Mouse (Mus musculus) midbrain, embryonic 13.5 days (tissue): ENCODE measurements around the gene Cnot11. TPM values are rescaled to one million over a fixed set of nuclear protein-coding genes. Genes with fewer than 3 reads are reported as not detected.

Experiments
- ATAC-seq: fragments of 200-750 bp; cut with Nextera tagmentation; 2 replicates; pipeline ENCODE4 v1.8.0; 2017; ENCODE audit warnings: mild to moderate bottlenecking, moderate TSS enrichment, moderate library complexity
- H3K27ac ChIP-seq: fragments of 300-500 bp; sonication (generic); 2 replicates; pipeline ENCODE4 v1.5.1; 2015; ENCODE audit warnings: inconsistent platforms, mild to moderate bottlenecking, moderate library complexity
- H3K27me3 ChIP-seq: fragments of 300-500 bp; sonication (generic); 2 replicates; pipeline ENCODE4 v1.6.1; 2015; ENCODE audit warnings: mild to moderate bottlenecking, inconsistent platforms
- H3K36me3 ChIP-seq: fragments of 300-500 bp; sonication (generic); 2 replicates; pipeline ENCODE4 v1.6.1; 2015; ENCODE audit warnings: mild to moderate bottlenecking, inconsistent platforms
- H3K4me1 ChIP-seq: fragments of 300-500 bp; sonication (generic); replicated peaks from 2 replicates; pipeline ENCODE4 v1.6.1; 2015; ENCODE audit warnings: inconsistent platforms
- H3K4me2 ChIP-seq: fragments of 300-500 bp; sonication (generic); replicated peaks from 2 replicates; pipeline ENCODE4 v1.6.1; 2015; ENCODE audit warnings: moderate library complexity, mild to moderate bottlenecking, inconsistent platforms
- H3K4me3 ChIP-seq: fragments of 300-500 bp; sonication (generic); replicated peaks from 2 replicates; pipeline ENCODE4 v1.5.1; 2015; ENCODE audit warnings: mild to moderate bottlenecking, inconsistent platforms
- H3K9ac ChIP-seq: fragments of 300-500 bp; sonication (generic); replicated peaks from 2 replicates; pipeline ENCODE4 v1.6.1; 2015; ENCODE audit warnings: mild to moderate bottlenecking, inconsistent platforms
- H3K9me3 ChIP-seq: fragments of 300-500 bp; sonication (generic); 2 replicates; pipeline ENCODE4 v1.6.1; 2016; ENCODE audit warnings: mild to moderate bottlenecking, inconsistent platforms
- WGBS: fragments of 180-500 bp; shearing (Covaris S2); methylation state at CpG from one replicate; pipeline ENCODE4 v1.1.7; 2015; 5-methylcytosine and 5-hydroxymethylcytosine counted together
- polyA plus RNA-seq: library from polyadenylated mRNA; unstranded; fragments of >200 nt; fragmentation: Nextera tagmentation; extraction: Ambion mirVana; gene quantifications from 2 replicates; pipeline ENCODE4 v1.2.1, GENCODE M21; 2015

Cnot11 gene
- polyA plus RNA-seq, 1 experiment from 2014 or later: 16.4 TPM

DNA sequence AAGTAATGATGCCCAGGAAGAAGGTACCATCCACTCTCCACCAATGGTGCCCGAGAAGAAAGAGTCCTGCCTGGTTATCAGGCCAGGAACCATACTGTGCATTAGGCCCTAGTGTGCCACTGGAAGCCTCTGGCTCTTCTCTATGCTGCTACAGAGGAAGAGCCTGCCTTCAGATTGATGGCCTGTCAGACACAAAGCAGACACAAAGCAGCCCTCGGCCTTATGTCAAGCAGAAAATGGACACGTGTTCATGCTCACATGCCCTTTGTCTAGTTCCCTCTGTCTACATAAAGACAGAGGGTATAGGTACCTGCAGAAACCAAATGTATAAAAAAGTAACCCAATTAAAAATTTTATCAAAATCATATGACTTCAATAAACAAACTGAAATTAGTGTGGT lies 29.8 kb downstream of the Cnot11 start:
- 69% methylated on average over 3 of the region's 3 CpGs for WGBS
- Histone ChIP-seq H3K9ac (no peak overlapping the region), H3K9me3 (no peaks in the 10 kb centered on the region), H3K4me1 (no peaks in the 10 kb centered on the region), H3K4me2 (no peak overlapping the region), H3K36me3 (peaks cover 10% of the 10 kb centered on the region), H3K27ac (no peak overlapping the region), H3K27me3 (no peaks in the 10 kb centered on the region), H3K4me3 (no peak overlapping the region)
- ATAC-seq: no peak

DNA sequence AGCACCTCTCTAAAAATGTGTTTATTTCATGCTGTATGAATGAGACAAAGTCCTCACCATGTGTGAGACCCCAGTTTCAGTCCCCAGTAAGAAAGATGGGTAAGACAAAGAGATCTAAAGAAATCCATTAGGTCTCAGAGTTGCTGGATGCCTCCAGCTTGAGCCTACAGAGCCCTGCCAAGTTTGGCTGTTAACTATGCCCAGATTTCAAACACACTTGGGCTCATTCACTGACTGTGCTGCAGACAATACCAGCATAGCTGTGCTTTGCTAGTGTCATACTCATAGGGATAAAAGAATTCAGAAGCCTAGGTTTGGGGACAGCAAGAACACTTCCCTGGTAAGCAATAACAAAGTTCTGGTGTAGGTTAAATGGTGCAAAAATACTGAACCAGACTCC lies 33.3 kb downstream of the Cnot11 start:
- H3K27me3 ChIP-seq: no peaks in the 10 kb centered on the region
- H3K9me3 ChIP-seq: no peaks in the 10 kb centered on the region
- no peak for ATAC-seq
- H3K4me1 ChIP-seq: no peaks in the 10 kb centered on the region
- no peak overlapping the region for H3K9ac ChIP-seq
- H3K36me3 ChIP-seq: peaks cover 4% of the 10 kb centered on the region; the same call in 1 of the 2 replicates
- no peak overlapping the region for H3K4me3 ChIP-seq
- no peak overlapping the region for H3K4me2 ChIP-seq
- no peak overlapping the region for H3K27ac ChIP-seq

DNA sequence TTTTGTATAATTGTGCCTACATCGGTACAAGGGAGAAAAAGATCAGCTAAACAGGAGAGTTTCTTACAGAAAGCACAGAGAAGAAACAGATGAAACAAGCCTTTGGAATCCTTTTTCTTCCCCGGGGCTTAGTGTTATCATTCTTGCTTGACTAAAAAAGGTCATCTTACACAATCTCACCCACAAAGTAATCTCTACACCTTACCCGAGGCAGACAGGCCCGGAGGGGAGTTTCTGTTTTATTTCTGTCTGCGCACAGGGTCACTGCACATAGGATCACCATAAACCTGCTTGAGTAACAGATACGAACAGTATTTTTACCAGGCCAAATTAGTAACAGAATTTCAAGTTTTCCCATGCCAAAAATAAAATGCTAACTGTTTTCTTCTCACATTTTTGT lies 36.9 kb downstream of the Cnot11 start:
- no peak overlapping the region for H3K4me3 ChIP-seq
- 74% methylated on average over 6 of the region's 6 CpGs for WGBS
- ATAC-seq: no peak
- H3K4me2 ChIP-seq: no peak overlapping the region
- no peaks in the 10 kb centered on the region for H3K9me3 ChIP-seq
- no peaks in the 10 kb centered on the region for H3K27me3 ChIP-seq
- no peak overlapping the region for H3K27ac ChIP-seq
- peaks cover 21% of the 10 kb centered on the region for H3K4me1 ChIP-seq
- H3K36me3 ChIP-seq: no peaks in the 10 kb centered on the region
- H3K9ac ChIP-seq: no peak overlapping the region

DNA sequence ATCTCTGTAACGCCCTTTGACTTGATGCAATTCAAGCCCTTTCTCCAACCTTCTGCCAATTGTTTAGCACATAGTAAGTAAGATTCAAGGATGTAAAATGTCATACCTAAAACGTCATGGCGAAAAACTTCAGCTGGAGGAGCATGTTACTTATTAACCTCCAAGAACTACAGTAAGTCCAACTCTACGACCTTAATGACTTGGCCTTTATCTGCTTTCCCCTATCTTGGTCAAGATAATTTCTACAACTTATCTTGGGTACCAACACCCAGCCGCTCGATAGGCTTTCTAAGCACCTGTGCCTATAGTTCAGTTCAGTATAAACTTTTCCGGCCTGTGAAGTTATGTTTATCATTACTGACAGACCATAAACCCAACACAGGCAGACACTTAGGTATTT lies 39.1 kb downstream of the Cnot11 start:
- no peaks in the 10 kb centered on the region for H3K36me3 ChIP-seq
- 94% methylated on average over 7 of the region's 7 CpGs for WGBS
- H3K9me3 ChIP-seq: no peaks in the 10 kb centered on the region
- H3K27ac ChIP-seq: no peak overlapping the region
- H3K4me2 ChIP-seq: no peak overlapping the region
- peaks cover 26% of the 10 kb centered on the region for H3K4me1 ChIP-seq
- H3K9ac ChIP-seq: no peak overlapping the region
- H3K4me3 ChIP-seq: no peak overlapping the region
- no peaks in the 10 kb centered on the region for H3K27me3 ChIP-seq
- ATAC-seq: no peak

DNA sequence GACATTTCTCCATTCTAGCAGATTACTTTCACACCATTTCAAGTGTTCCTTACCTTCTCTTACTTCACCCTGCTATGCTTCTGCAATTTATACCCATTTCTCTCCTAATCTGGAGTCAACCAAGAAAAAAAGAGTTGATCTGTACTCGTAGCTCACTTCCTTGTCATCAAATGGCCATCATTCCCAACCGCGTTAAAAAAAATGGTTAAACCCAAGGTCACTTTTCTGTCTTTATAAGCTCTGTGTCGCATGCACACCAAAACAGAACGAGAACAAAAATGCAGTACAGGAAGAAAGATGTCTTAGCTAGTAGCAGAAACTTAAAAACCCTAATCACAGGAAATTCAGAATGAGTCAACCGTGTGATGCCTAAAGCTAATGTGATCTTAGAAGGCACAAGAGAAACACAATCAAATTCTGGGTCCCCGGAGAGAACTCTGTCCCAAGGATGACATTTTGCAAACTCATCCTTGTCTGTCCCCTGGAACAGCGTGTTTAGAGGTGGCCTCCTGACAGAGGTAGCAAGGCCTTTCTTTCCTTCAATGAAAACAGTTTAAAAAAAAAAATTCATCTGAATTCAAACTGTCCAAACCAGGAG lies 41.1 kb downstream of the Cnot11 start:
- H3K27me3 ChIP-seq: no peaks in the 10 kb centered on the region
- WGBS: 22% methylated on average over 8 of the region's 8 CpGs
- no peaks in the 10 kb centered on the region for H3K36me3 ChIP-seq
- H3K4me1 ChIP-seq: peaks cover 26% of the 10 kb centered on the region
- H3K4me3 ChIP-seq: peak overlapping the region; percentile 89
- H3K9ac ChIP-seq: peak overlapping the region; percentile 91
- peak overlapping the region; percentile 98; the same call in 1 of the 2 replicates for H3K27ac ChIP-seq
- H3K9me3 ChIP-seq: no peaks in the 10 kb centered on the region
- ATAC-seq: no peak
- peak overlapping the region; percentile 77 for H3K4me2 ChIP-seq

DNA sequence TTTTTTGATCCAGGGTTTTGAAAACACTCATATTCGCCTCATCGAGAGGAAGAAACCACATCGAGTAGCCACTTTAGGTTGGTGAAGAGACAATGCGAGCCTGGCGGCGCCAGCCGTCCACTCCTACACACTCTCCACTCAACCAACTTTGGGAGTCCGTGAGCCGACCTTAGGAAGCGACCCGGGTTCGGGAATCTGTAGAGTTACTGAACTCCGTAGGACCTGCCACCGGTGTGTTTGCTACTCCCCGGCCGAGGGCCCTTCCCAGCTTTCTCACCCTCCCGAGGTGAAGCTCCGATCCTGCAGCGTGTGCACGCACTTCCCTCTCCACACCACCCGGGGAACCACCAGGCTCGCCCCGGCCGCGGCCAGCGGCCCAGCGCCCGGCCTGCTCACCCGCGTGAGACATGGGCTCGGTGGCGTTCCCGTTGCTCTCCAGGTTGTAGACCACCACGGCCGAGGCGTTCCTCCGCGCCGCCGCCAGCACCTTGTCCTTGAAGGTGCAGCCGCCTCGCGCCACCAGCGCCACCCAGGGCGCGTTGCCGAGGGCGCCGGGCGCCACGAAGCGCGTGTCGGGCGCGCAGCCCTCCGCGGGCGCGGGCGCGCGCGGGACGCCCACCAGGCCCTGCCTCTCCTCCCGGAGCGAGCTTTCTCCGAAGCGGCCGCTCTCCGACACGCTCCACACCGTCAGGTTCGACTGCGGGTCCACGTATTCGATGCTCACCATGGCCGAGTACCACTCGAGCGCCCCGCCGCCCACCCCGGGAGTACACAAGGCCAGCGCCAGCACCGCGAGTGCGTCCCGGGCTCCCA lies 41.8 kb downstream of the Cnot11 start:
- under 1% methylated on average over 86 of the region's 88 CpGs for WGBS

DNA sequence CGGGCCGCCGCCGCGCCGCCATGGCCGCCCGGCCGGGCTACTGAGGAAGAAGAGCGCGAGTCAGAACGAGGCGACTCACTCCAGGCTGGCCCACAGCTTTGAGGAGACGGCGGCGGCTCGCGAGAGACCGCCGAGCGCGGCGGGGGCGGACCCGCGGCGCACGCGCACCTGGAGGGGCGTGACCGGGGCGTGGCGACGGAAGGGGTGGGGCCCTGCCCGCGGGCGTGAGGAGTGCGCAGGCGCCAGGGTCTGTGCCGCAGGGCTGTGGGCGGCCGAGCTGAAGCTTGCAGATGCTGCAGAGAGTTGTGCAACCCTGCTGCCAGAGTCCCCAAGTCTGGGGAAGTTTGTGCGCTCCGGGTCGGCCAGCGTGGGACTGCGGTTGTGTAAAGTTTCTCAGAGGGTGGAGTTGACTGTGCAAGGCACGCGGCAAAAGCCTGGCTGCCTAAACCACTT lies 42.5 kb downstream of the Cnot11 start, which contains the start of gene Rnf149:
Gene Rnf149 (minus strand): TSS at position 153 of the 453 bp plus-strand sequence.
- Histone ChIP-seq H3K4me1 (peaks cover 26% of the 10 kb centered on the region), H3K4me2 (peak within 1 kb of the TSS; percentile 77), H3K9me3 (no peaks in the 10 kb centered on the region), H3K4me3 (peak within 1 kb of the TSS; percentile 89), H3K27ac (peak within 1 kb of the TSS; percentile 98), H3K27me3 (no peaks in the 10 kb centered on the region), H3K9ac (peak within 1 kb of the TSS; percentile 91), H3K36me3 (no peaks in the 10 kb centered on the region)
- peak; percentile 98 for ATAC-seq
- under 1% methylated on average over 48 of the region's 49 CpGs for WGBS

More for the DNA sequence above, 41.8 kb downstream of the Cnot11 start:
- H3K4me1 ChIP-seq: peaks cover 26% of the 10 kb centered on the region
- no peaks in the 10 kb centered on the region for H3K27me3 ChIP-seq
- H3K27ac ChIP-seq: peak overlapping the region; percentile 98
- peak overlapping the region; percentile 91 for H3K9ac ChIP-seq
- peak; percentile 92 for ATAC-seq
- H3K9me3 ChIP-seq: no peaks in the 10 kb centered on the region
- peak overlapping the region; percentile 89 for H3K4me3 ChIP-seq
- no peaks in the 10 kb centered on the region for H3K36me3 ChIP-seq
- peak overlapping the region; percentile 77 for H3K4me2 ChIP-seq

DNA sequence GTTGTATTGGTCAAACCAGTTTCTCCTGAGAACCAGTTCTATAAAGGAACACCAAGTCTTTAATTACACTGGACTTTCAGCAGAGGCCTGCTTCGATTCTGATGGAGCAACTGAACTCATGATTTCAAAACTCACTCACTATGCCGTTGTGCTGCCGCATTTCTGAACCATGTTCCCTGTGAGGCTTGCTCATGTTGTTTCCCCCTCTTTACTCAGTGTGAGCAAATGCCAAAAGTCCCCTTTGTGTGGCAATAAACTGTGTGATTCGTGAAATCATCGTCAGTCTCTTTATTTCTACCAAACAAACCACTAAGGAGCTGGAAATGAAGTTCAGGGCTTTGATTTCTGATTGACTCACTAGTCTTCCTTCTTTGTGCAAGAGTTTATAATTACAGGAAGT lies 43.7 kb downstream of the Cnot11 start:
- Histone ChIP-seq H3K27me3 (no peaks in the 10 kb centered on the region), H3K9ac (no peak overlapping the region), H3K36me3 (no peaks in the 10 kb centered on the region), H3K9me3 (no peaks in the 10 kb centered on the region), H3K4me2 (no peak overlapping the region), H3K4me3 (no peak overlapping the region), H3K27ac (no peak overlapping the region), H3K4me1 (peaks cover 26% of the 10 kb centered on the region)
- ATAC-seq: no peak
- 91% methylated on average over 5 of the region's 5 CpGs for WGBS

DNA sequence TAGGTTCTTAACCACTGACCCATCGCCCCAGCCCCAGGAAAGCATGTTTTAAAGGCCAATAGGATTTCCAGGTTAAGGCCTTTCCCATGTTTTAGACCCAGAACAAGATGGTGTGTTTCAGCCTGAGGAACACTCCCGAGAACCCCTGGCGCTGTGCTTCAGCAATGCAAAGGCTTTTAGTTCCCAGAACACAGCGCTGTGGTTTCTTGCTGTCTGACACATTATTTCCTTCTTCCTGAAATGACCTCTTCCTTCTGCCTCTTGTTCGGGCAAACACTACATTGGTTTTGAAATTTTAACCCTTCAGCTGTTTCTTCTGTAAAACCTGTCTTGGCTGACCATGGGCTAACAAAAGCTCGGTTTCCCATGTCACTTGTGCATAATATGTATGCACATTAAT lies 44.3 kb downstream of the Cnot11 start:
- 86% methylated on average over 6 of the region's 6 CpGs for WGBS
- H3K9me3 ChIP-seq: no peaks in the 10 kb centered on the region
- ATAC-seq: no peak
- H3K36me3 ChIP-seq: no peaks in the 10 kb centered on the region
- no peak overlapping the region for H3K9ac ChIP-seq
- no peak overlapping the region for H3K4me2 ChIP-seq
- H3K4me3 ChIP-seq: no peak overlapping the region
- H3K4me1 ChIP-seq: peaks cover 24% of the 10 kb centered on the region
- H3K27me3 ChIP-seq: no peaks in the 10 kb centered on the region
- H3K27ac ChIP-seq: no peak overlapping the region

DNA sequence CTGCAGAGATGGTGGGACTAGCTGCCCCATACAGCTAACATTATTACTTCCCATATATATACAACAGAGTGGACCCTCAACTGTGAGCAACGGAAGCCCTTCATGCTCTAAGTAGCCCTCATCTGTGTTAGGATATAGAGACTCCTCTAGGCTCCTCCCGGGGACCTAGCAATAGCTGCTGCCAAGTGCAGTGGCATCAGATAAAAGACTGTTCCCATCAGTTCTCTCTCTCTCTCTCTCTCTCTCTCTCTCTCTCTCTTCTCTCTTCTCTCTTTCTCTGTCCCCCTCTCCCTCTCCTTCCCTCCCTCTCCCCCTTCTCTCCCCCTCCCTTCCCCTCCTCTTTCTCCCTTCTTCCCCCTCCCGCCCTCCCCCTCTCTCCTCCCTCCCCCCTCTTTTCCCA lies 46.4 kb downstream of the Cnot11 start:
- Histone ChIP-seq H3K9ac (no peak overlapping the region), H3K4me3 (no peak overlapping the region), H3K27ac (no peak overlapping the region), H3K4me2 (no peak overlapping the region), H3K27me3 (no peaks in the 10 kb centered on the region), H3K36me3 (no peaks in the 10 kb centered on the region), H3K9me3 (no peaks in the 10 kb centered on the region), H3K4me1 (peaks cover 6% of the 10 kb centered on the region; the same call in 1 of the 2 replicates)
- 83% methylated on average over 2 of the region's 3 CpGs for WGBS
- ATAC-seq: no peak

DNA sequence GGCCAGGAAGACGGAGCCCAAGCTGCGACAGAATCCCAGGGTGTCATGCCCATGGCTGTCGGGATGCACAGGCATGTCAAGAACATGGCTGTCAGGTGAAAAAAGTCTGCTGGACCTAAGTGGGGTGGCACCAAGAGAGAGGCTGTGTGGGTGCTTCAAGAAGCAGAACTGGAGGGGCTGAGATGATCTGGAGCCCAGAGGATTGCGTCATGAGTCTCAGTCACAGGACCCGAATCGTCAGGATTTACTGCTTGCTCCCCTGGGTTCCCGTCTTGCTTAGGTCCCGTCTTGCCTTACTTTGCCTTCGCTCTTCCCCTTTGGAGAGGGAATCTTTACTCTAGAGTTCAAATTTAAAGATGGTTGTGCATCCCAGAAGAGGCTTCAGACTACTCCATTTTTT lies 48.4 kb downstream of the Cnot11 start:
- Histone ChIP-seq H3K27ac (no peak overlapping the region), H3K9ac (no peak overlapping the region)
- WGBS: 97% methylated on average over 9 of the region's 9 CpGs

DNA sequence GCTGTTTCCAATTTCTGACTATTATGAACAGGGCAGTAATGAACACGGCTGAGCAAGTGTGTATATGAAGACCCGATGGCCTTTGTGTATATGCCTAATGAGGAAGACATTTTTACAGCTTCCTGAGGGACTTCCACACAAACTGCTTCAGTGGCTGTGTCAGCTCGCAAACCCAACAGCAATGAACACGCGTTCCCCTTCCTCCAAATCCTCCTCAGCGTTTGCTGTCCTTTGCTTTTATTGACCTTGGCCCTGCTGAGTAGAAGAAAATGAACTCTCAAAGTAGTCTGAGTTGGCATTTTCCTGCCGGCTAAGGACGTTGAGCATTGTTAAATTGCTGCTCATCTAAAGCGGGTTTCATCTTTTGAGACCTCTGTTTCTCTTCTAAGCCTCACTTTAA lies 50.6 kb downstream of the Cnot11 start:
- no peak overlapping the region for H3K4me2 ChIP-seq
- no peak overlapping the region for H3K4me3 ChIP-seq
- no peak overlapping the region for H3K9ac ChIP-seq
- no peak for ATAC-seq
- no peaks in the 10 kb centered on the region for H3K27me3 ChIP-seq
- no peaks in the 10 kb centered on the region for H3K4me1 ChIP-seq
- H3K27ac ChIP-seq: no peak overlapping the region
- H3K36me3 ChIP-seq: no peaks in the 10 kb centered on the region
- 89% methylated on average over 9 of the region's 9 CpGs for WGBS
- H3K9me3 ChIP-seq: no peaks in the 10 kb centered on the region

More for the DNA sequence above, 48.4 kb downstream of the Cnot11 start:
- no peaks in the 10 kb centered on the region for H3K4me1 ChIP-seq
- no peak for ATAC-seq
- H3K4me2 ChIP-seq: no peak overlapping the region
- no peaks in the 10 kb centered on the region for H3K9me3 ChIP-seq
- no peaks in the 10 kb centered on the region for H3K36me3 ChIP-seq
- no peak overlapping the region for H3K4me3 ChIP-seq
- no peaks in the 10 kb centered on the region for H3K27me3 ChIP-seq
